Mouse (Mus musculus): Measurements from ENCODE around the gene Serpina11. TPM values are rescaled to one million over a fixed set of nuclear protein-coding genes. Genes with fewer than 3 reads are reported as not detected.

Gene Serpina11
- total and polyA plus RNA-seq, 3 experiments: 0.27 to 0.50 (median 0.34) TPM

DNA sequence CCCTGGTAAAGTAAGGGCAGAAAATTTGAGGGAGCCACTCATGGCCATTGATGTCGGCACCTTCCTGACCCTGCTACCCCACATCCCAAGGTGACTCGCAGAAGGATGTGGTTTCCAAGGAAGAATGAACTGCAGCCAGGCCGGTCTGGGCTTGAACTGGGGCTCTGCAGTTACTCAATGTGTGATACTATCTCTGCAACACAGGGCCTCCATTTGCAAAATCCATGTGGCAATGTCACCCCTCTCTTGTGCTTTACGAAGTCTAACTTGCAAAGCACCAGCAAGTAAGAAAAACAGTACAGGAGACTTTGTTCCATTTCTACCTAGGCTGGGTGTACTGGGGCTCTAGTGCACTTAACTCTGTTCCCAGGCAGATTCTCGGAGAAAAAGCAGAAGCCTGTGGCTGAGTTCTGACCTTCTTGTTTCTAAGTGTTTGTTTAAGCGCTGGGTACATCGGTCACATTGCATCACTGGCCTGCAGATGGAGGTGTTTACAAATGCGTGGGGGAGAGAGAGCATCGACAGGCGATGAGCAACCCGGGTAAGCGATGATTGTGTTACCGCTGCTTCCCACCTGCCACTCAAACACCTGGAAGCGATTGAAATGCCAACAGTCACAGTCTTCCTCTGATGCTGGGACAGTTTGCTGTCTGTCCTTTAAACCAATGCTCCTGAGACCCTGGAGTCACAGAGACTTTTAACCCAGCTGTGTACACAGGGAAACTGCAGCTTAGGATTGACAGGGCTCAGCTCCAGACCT, 823 bp downstream of the Serpina11 start:
- no peak overlapping the region for H3K4me2 ChIP-seq (ENCODE audit: insufficient read depth, low read depth, poor library complexity, severe bottlenecking)

DNA sequence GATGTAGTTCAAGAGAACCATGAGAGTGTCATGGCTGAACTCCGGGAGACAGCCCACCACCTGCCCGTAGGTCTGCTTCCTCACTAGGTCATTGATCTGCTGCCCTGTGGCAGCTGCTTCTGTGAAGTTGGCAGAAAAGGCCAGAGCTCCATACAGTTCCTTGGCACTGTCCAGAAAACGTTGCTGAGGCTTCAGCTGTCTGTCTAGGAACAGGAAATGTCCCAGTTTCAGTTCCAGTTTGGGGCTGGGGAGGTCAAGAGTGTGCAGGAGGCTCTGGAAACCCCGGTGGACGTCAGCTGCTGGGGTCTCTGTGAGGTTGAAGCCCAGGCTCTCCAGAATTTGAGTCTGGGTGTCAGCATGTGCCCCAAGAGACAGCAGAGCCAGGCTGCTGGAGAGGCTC, 3.9 kb downstream of the Serpina11 start:
- no peak overlapping the region for H3K4me3 ChIP-seq (replicated peaks in 1 of 3; ENCODE audit: low read depth in 2 of 3, low read length in 2 of 3, poor library complexity in 1 of 3)
- no peak overlapping the region for H3K27ac ChIP-seq (ENCODE audit: insufficient read depth, low read depth)
- no peak for DNase-seq (ENCODE audit: extremely low read depth)
- peaks cover 65% of the 10 kb centered on the region for H3K27me3 ChIP-seq (replicated peaks)
- dilution Hi-C loops (cut with MboI; ENCODE audit: extremely low pct_ligation_motif_present, extremely low pct_unique_long_range_greater_than_20kb, low sequenced_read_pairs) (no loop called here), in situ Hi-C loops (cut with MboI; ENCODE audit: low pct_ligation_motif_present, low pct_unique_long_range_greater_than_20kb, low sequenced_read_pairs) (loop anchor here (10.0 kb wide), 1 partner anchor 439 kb away; no protein-coding TSS in a partner anchor)
- no peaks in the 10 kb centered on the region for H3K79me2 ChIP-seq (replicated peaks; ENCODE audit: control insufficient read depth, extremely low read depth, insufficient read depth, poor library complexity, severe bottlenecking)
- TF ChIP-seq IRF4 (IDR thresholded peaks at IDR 0.05; ENCODE audit: low read depth, low read length) (peak; percentile 72), NELFE (IDR thresholded peaks at IDR 0.05; ENCODE audit: low read depth, low read length) (no peak), ETS1 (conservative IDR thresholded peaks at IDR 0.05; ENCODE audit: low read depth, low read length) (0 out of 2 replicates have a peak, but pooled peaks have one; percentile 11), HCFC1 (IDR thresholded peaks at IDR 0.05; ENCODE audit: low read depth, low read length) (no peak), JUN (IDR thresholded peaks at IDR 0.05; ENCODE audit: insufficient read depth, low read depth, low read length) (no peak), EP300 (IDR thresholded peaks at IDR 0.05; ENCODE audit: low read length) (peak; percentile 64; the same call in 1 of the 2 replicates)
- H3K4me2 ChIP-seq (ENCODE audit: insufficient read depth, low read depth, poor library complexity, severe bottlenecking): peak overlapping the region; percentile 71
- H3K9me3 ChIP-seq (replicated peaks; ENCODE audit: low read length): no peaks in the 10 kb centered on the region
- H3K36me3 ChIP-seq (replicated peaks in 1 of 2; ENCODE audit: control insufficient read depth in 1 of 2, insufficient read depth in 1 of 2, low read length in 1 of 2): no peaks in the 10 kb centered on the region
- H3K9ac ChIP-seq (ENCODE audit: insufficient read depth, low read depth): no peak overlapping the region
- peaks cover 3 to 14% of the 10 kb centered on the region in 2 experiments; a peak in 2 of 4 replicates for H3K4me1 ChIP-seq (ENCODE audit: control insufficient read depth in 1 of 2, insufficient read depth in 2 of 2)

More for the DNA sequence above, 823 bp downstream of the Serpina11 start:
- dilution Hi-C loops (cut with MboI; ENCODE audit: extremely low pct_ligation_motif_present, extremely low pct_unique_long_range_greater_than_20kb, low sequenced_read_pairs): no loop called here
- no peaks in the 10 kb centered on the region for H3K36me3 ChIP-seq (replicated peaks in 1 of 2; ENCODE audit: control insufficient read depth in 1 of 2, insufficient read depth in 1 of 2, low read length in 1 of 2)
- H3K27ac ChIP-seq (ENCODE audit: insufficient read depth, low read depth): no peak overlapping the region
- no peaks in the 10 kb centered on the region for H3K79me2 ChIP-seq (replicated peaks; ENCODE audit: control insufficient read depth, extremely low read depth, insufficient read depth, poor library complexity, severe bottlenecking)
- DNase-seq (ENCODE audit: extremely low read depth): no peak
- no peak overlapping the region for H3K4me3 ChIP-seq (replicated peaks in 1 of 3; ENCODE audit: low read depth in 2 of 3, low read length in 2 of 3, poor library complexity in 1 of 3)
- peaks cover 56% of the 10 kb centered on the region for H3K27me3 ChIP-seq (replicated peaks)
- TF ChIP-seq CTCF (conservative IDR thresholded peaks at IDR 0.05 in 1 of 2, IDR thresholded peaks at IDR 0.05 in 1 of 2; ENCODE audit: low read depth in 2 of 2, low read length in 2 of 2) (peak in 1 of 2 experiments; percentile 49; a peak in 2 of 4 replicates), RAD21 (IDR thresholded peaks at IDR 0.05; ENCODE audit: low read depth, low read length) (peak; percentile 39), SMC3 (IDR thresholded peaks at IDR 0.05; ENCODE audit: low read depth, low read length) (peak; percentile 37; the same call in 1 of the 2 replicates), POLR2A (IDR thresholded peaks at IDR 0.05; ENCODE audit: low read depth, low read length) (no peak)
- no peaks in the 10 kb centered on the region for H3K9me3 ChIP-seq (replicated peaks; ENCODE audit: low read length)
- in situ Hi-C loops (cut with MboI; ENCODE audit: low pct_ligation_motif_present, low pct_unique_long_range_greater_than_20kb, low sequenced_read_pairs): loop anchor here (10.0 kb wide), 1 partner anchor 436 kb away; no protein-coding TSS in a partner anchor
- H3K4me1 ChIP-seq (ENCODE audit: control insufficient read depth in 1 of 2, insufficient read depth in 2 of 2): peaks cover 3 to 14% of the 10 kb centered on the region in 2 experiments; a peak in 2 of 4 replicates
- no peak overlapping the region for H3K9ac ChIP-seq (ENCODE audit: insufficient read depth, low read depth)

DNA sequence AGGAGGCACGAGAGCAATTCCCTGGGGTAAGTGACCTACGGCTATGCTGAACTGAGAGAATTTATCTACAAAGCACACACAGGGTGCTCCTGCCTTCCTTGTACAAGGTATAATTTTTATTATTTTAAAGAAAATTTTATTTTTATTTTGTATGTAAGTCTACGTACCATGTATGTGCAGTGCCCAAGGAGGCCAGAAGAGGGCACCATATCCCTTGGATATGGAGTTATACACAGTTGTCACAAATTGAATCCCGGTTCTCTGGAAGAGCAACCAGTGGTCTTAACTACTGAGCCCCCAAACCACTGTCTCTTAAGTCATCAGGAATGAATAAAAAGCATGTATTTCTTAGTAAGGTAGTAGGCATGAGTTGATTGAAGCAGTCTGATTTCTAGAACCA, 4.8 kb downstream of the Serpina11 start:
- Histone ChIP-seq H3K9me3 (replicated peaks; ENCODE audit: low read length) (no peaks in the 10 kb centered on the region), H3K4me1 (ENCODE audit: control insufficient read depth in 1 of 2, insufficient read depth in 2 of 2) (peaks cover 3 to 14% of the 10 kb centered on the region in 2 experiments; a peak in 2 of 4 replicates), H3K4me3 (replicated peaks in 1 of 3; ENCODE audit: low read depth in 2 of 3, low read length in 2 of 3, poor library complexity in 1 of 3) (no peak overlapping the region), H3K4me2 (ENCODE audit: insufficient read depth, low read depth, poor library complexity, severe bottlenecking) (no peak overlapping the region), H3K36me3 (replicated peaks in 1 of 2; ENCODE audit: control insufficient read depth in 1 of 2, insufficient read depth in 1 of 2, low read length in 1 of 2) (no peaks in the 10 kb centered on the region), H3K27me3 (replicated peaks) (peaks cover 67% of the 10 kb centered on the region), H3K27ac (ENCODE audit: insufficient read depth, low read depth) (no peak overlapping the region), H3K9ac (ENCODE audit: insufficient read depth, low read depth) (no peak overlapping the region), H3K79me2 (replicated peaks; ENCODE audit: control insufficient read depth, extremely low read depth, insufficient read depth, poor library complexity, severe bottlenecking) (no peaks in the 10 kb centered on the region)
- in situ Hi-C loops (cut with MboI; ENCODE audit: low pct_ligation_motif_present, low pct_unique_long_range_greater_than_20kb, low sequenced_read_pairs) (loop anchor here (10.0 kb wide), 1 partner anchor 440 kb away; no protein-coding TSS in a partner anchor), dilution Hi-C loops (cut with MboI; ENCODE audit: extremely low pct_ligation_motif_present, extremely low pct_unique_long_range_greater_than_20kb, low sequenced_read_pairs) (no loop called here)
- TF ChIP-seq CHD2 (IDR thresholded peaks at IDR 0.05; ENCODE audit: low read length) (no peak), RAD21 (IDR thresholded peaks at IDR 0.05; ENCODE audit: low read depth, low read length) (peak; percentile 70), CTCF (conservative IDR thresholded peaks at IDR 0.05 in 1 of 2, IDR thresholded peaks at IDR 0.05 in 1 of 2; ENCODE audit: low read depth in 2 of 2, low read length in 2 of 2) (peak; percentile 63 to 73), SMC3 (IDR thresholded peaks at IDR 0.05; ENCODE audit: low read depth, low read length) (peak; percentile 53)
- peak; percentile 42 for DNase-seq (ENCODE audit: extremely low read depth)

Data from CH12.LX (cell line).